Mouse (Mus musculus) ES-Bruce4 (cell line): ENCODE measurements around the gene Prickle2. TPM values are rescaled to one million over a fixed set of nuclear protein-coding genes. Genes with fewer than 3 reads are reported as not detected.

Source experiments
- H3K27ac ChIP-seq: 2 replicates; pipeline ENCODE4 v1.5.1; 2012; ENCODE audit warnings: low read length, inconsistent platforms; ENCODE audit not compliant: insufficient read depth
- H3K27me3 ChIP-seq: 2 replicates; pipeline ENCODE4 v1.6.1; 2012; ENCODE audit warnings: mild to moderate bottlenecking, low read length, inconsistent platforms; ENCODE audit not compliant: control insufficient read depth, poor library complexity, insufficient read depth, severe bottlenecking
- H3K36me3 ChIP-seq: 2 replicates; pipeline ENCODE4 v1.6.1; 2012; ENCODE audit warnings: inconsistent platforms, mild to moderate bottlenecking, low read length, moderate library complexity; ENCODE audit not compliant: control insufficient read depth, poor library complexity, insufficient read depth, severe bottlenecking
- H3K4me1 ChIP-seq: one replicate; pipeline ENCODE4 v1.8.1; 2011; ENCODE audit warnings: low read length; ENCODE audit not compliant: control insufficient read depth, insufficient read depth
- H3K4me3 ChIP-seq: 2 replicates; pipeline ENCODE4 v1.5.1; 2011; ENCODE audit warnings: low read depth, mild to moderate bottlenecking, low read length
- H3K9ac ChIP-seq: 2 replicates; pipeline ENCODE4 v1.6.1; 2012; ENCODE audit warnings: low read depth, mild to moderate bottlenecking, inconsistent platforms; ENCODE audit not compliant: poor library complexity, severe bottlenecking
- H3K9me3 ChIP-seq: replicated peaks from 2 replicates; pipeline ENCODE4 v1.6.1; 2012; ENCODE audit warnings: mild to moderate bottlenecking, low read length, inconsistent platforms; ENCODE audit not compliant: control insufficient read depth, poor library complexity, insufficient read depth, severe bottlenecking
- CTCF ChIP-seq: IDR thresholded peaks from one replicate; pipeline ENCODE4 v1.8.1; 2011; ENCODE audit warnings: low read depth, low read length
- EP300 ChIP-seq: IDR thresholded peaks from 2 replicates; pipeline ENCODE4 v1.6.1; 2011; ENCODE audit warnings: low read depth, low read length; ENCODE audit not compliant: insufficient read depth
- POLR2A ChIP-seq: IDR thresholded peaks from one replicate; pipeline ENCODE4 v1.8.1; 2011; ENCODE audit warnings: low read length; ENCODE audit not compliant: insufficient read depth
- polyA plus RNA-seq: library from polyadenylated mRNA; stranded (reverse); fragments of >200 nt; gene quantifications from 2 replicates; pipeline ENCODE4 v1.2.4, GENCODE M21; 2011; ENCODE audit warnings: low read depth; ENCODE audit not compliant: missing spikeins, insufficient read depth, insufficient read length

Gene Prickle2
- polyA plus RNA-seq, 1 experiment: 3.3 TPM

DNA sequence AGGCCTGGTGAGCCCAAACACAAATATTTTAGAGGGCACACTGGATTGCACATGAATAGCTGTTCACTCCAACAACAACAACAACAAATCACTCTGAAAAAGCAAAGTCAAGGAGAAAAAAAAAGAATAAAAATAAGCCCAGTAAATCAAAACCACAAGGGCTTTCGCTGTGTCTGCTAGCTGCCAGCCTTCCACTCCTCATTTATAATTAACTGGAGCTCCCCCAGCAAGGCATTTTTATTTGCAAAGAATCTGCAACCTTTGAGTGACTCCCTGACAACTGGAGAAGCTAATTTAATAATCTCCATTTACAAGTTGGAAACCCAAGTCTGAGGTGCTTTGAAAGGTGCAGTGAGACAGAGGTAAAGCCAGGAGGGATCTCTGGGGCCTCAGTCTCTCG, 245.2 kb downstream of the Prickle2 start:
- no peaks in the 10 kb centered on the region for H3K4me1 ChIP-seq
- no peak overlapping the region for H3K4me3 ChIP-seq
- no peak for TF ChIP-seq EP300
- TF ChIP-seq CTCF: no peak
- no peak for TF ChIP-seq POLR2A
- H3K36me3 ChIP-seq: no peaks in the 10 kb centered on the region
- H3K9me3 ChIP-seq: no peaks in the 10 kb centered on the region
- H3K27me3 ChIP-seq: no peaks in the 10 kb centered on the region
- no peak overlapping the region for H3K27ac ChIP-seq
- no peak overlapping the region for H3K9ac ChIP-seq

DNA sequence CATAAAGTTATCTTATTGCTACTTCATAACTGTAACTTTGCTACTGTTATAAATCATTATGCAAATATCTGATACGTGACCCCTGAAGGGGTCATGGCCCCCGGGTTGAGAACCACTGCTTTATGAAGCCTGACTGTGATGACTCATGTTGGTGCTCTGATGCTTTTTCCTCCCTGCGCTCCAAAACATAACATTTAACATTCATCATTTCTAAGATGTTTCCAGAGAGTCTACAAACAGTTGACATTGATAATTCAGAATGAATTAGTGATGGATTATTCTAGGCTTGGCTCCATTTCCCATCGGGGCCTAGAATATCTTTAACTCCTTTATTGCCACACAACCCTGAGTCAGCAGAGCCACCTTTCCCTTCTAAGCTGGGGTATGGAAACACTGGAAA, 247.9 kb downstream of the Prickle2 start:
- TF ChIP-seq CTCF: no peak
- no peak for TF ChIP-seq EP300
- no peak for TF ChIP-seq POLR2A
- Histone ChIP-seq H3K27me3 (no peaks in the 10 kb centered on the region), H3K36me3 (no peaks in the 10 kb centered on the region), H3K9ac (no peak overlapping the region), H3K9me3 (no peaks in the 10 kb centered on the region), H3K4me3 (no peak overlapping the region), H3K4me1 (no peaks in the 10 kb centered on the region), H3K27ac (no peak overlapping the region)

DNA sequence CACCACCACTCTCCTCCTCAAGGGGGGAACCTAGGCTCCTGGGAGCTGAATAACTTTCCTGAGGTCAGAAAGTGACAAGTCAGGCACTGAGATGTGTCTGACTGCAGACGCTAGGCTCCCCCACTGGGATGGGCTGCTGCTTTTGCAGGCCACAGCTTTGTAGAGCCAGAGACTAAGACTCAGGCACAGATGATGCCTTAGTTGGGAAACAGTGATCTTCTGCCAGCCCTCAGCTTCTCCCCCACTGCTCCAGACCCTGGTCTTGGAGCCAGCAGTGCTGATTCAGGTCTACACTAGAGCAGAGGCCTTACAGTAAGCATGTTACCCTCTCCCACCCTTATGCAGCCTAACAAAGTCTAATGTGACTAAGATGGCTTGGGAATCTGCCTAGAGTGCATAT, 254.5 kb downstream of the Prickle2 start:
- no peak for TF ChIP-seq EP300
- no peak for TF ChIP-seq CTCF
- TF ChIP-seq POLR2A: no peak
- H3K4me3 ChIP-seq: no peak overlapping the region
- H3K9ac ChIP-seq: no peak overlapping the region
- H3K27ac ChIP-seq: no peak overlapping the region
- no peaks in the 10 kb centered on the region for H3K4me1 ChIP-seq
- H3K9me3 ChIP-seq: no peaks in the 10 kb centered on the region
- H3K36me3 ChIP-seq: no peaks in the 10 kb centered on the region
- no peaks in the 10 kb centered on the region for H3K27me3 ChIP-seq

DNA sequence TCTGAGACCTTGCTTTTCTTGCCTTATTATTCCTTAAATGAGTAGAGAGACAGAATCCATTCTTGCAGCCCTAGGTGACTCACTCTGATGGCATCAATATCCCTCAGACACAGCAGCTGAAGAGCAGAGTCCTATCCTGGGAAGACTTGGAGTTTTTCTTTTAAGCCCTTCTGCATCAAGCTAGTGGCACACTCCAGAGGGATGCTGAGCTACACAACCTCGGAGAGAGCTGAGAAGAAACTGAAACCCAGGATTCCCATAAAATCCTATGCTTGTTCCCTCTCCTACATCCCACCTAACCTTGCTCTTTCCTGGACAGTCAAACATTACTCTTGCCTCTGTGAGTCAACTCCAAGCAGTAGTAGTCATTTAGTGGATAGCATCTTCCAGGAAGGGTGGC, 256.0 kb downstream of the Prickle2 start:
- Histone ChIP-seq H3K9ac (no peak overlapping the region), H3K4me1 (no peaks in the 10 kb centered on the region), H3K4me3 (no peak overlapping the region), H3K36me3 (no peaks in the 10 kb centered on the region), H3K27me3 (no peaks in the 10 kb centered on the region), H3K9me3 (no peaks in the 10 kb centered on the region), H3K27ac (no peak overlapping the region)
- no peak for TF ChIP-seq EP300
- no peak for TF ChIP-seq CTCF
- no peak for TF ChIP-seq POLR2A

DNA sequence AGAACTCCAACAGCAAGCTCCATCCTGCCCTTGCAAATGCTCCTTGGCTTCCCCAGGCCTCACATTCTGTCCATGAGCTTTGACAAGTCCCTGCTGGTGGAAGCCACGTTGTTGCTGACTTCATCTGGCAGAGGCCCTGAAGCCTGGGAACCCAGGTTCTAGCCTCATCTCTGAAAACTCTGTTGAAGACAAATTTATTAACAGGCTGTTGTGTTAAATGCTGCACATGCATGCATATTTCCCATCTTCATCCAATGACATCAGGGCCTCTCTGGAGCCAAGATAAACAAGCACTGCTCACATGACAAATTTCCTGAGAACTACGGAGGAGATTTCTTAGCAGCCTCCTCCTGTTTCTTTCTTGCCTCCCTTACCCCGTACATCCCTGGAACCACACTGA, 259.3 kb downstream of the Prickle2 start:
- H3K27me3 ChIP-seq: no peaks in the 10 kb centered on the region
- H3K9ac ChIP-seq: no peak overlapping the region
- TF ChIP-seq POLR2A (no peak), EP300 (no peak), CTCF (no peak)
- H3K9me3 ChIP-seq: no peaks in the 10 kb centered on the region
- no peaks in the 10 kb centered on the region for H3K4me1 ChIP-seq
- no peaks in the 10 kb centered on the region for H3K36me3 ChIP-seq
- no peak overlapping the region for H3K27ac ChIP-seq
- no peak overlapping the region for H3K4me3 ChIP-seq

DNA sequence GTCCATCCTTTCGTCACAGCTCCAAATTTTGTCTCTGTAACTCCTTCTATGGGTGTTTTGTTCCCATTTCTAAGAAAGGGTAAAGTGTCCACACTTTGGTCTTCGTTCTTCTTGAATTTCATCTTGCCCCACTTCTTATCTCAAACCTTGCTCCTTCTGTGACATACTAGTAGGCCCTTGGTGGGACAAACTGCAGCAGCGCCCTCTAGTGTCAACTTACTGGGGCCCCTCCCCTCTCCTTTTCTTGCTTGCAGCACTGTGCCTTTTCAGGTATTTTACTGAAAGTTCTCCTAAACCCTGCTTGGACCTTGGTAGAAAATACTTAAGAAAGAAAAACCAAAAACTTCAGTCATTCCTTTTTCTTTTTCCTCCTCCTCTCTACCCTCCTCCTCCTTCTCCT, 264.8 kb downstream of the Prickle2 start:
- H3K27me3 ChIP-seq: no peaks in the 10 kb centered on the region
- H3K27ac ChIP-seq: no peak overlapping the region
- H3K9me3 ChIP-seq: no peaks in the 10 kb centered on the region
- no peak overlapping the region for H3K4me3 ChIP-seq
- H3K9ac ChIP-seq: no peak overlapping the region
- H3K36me3 ChIP-seq: no peaks in the 10 kb centered on the region
- H3K4me1 ChIP-seq: no peaks in the 10 kb centered on the region
- no peak for TF ChIP-seq EP300
- TF ChIP-seq CTCF: peak; percentile 61
